ENCODE assay signal across 8 mouse cellular contexts in genomic region chr11:100413541-100413940, GRCm38 (mm10). TPM values are rescaled to one million over a fixed set of nuclear protein-coding genes. Genes with fewer than 3 reads are reported as not detected.
DNase-seq lines count a peak whose midpoint lies in the region; ATAC-seq lines count a peak whose summit lies in the region.

No protein-coding gene starts in this region.

- WGBS in kidney, embryonic 14.5 days = 61% methylated on average over 11 of the region's 11 CpGs
- WGBS in embryonic facial prominence, embryonic 12.5 days = 64% methylated on average over 11 of the region's 11 CpGs
- WGBS in hindbrain, embryonic 14.5 days = 77% methylated on average over 11 of the region's 11 CpGs
- WGBS in midbrain, embryonic 15.5 days = 81% methylated on average over 11 of the region's 11 CpGs

- DNase-seq in kidney, postnatal 14 days = no peak
- no peak for DNase-seq in hindbrain, embryonic 14.5 days (ENCODE audit: low spot score)
- no peak for DNase-seq in layer of hippocampus, adult 9-11 months
- DNase-seq in embryo, embryonic 11 days = no peak
- DNase-seq in right cerebral cortex, postnatal 4 days = no peak

- H3K27ac ChIP-seq in kidney, embryonic 14.5 days (ENCODE audit: low read depth, low read length) = no peak overlapping the region
- H3K27ac ChIP-seq in embryonic facial prominence, embryonic 12.5 days = no peak overlapping the region
- H3K27ac ChIP-seq in hindbrain, embryonic 14.5 days = no peak overlapping the region
- H3K27ac ChIP-seq in midbrain, embryonic 15.5 days = no peak overlapping the region

- no peak for ATAC-seq in kidney, embryonic 14.5 days (ENCODE audit: low FRiP score, low TSS enrichment)
- no peak for ATAC-seq in embryonic facial prominence, embryonic 12.5 days (ENCODE audit: insufficient number of reproducible peaks, insufficient read depth, low FRiP score, low TSS enrichment)
- ATAC-seq in hindbrain, embryonic 14.5 days (ENCODE audit: low FRiP score) = no peak
- ATAC-seq in midbrain, embryonic 15.5 days (replicated peaks) = no peak

- peaks cover 32% of the 10 kb centered on the region for H3K4me1 ChIP-seq in kidney, embryonic 14.5 days (ENCODE audit: control insufficient read depth, insufficient read depth, low read length)
- H3K4me1 ChIP-seq in embryonic facial prominence, embryonic 12.5 days = peaks cover 35% of the 10 kb centered on the region
- peaks cover 9% of the 10 kb centered on the region for H3K4me1 ChIP-seq in hindbrain, embryonic 14.5 days (replicated peaks; ENCODE audit: control insufficient read depth, insufficient read depth, low read length)
- peaks cover 24% of the 10 kb centered on the region for H3K4me1 ChIP-seq in midbrain, embryonic 15.5 days

- H3K27me3 ChIP-seq in kidney, embryonic 14.5 days (ENCODE audit: control insufficient read depth, insufficient read depth, low read length) = no peaks in the 10 kb centered on the region
- H3K27me3 ChIP-seq in embryonic facial prominence, embryonic 12.5 days = no peaks in the 10 kb centered on the region
- peaks cover 24% of the 10 kb centered on the region for H3K27me3 ChIP-seq in hindbrain, embryonic 14.5 days (ENCODE audit: control insufficient read depth, insufficient read depth, low read length)
- H3K27me3 ChIP-seq in midbrain, embryonic 15.5 days (replicated peaks) = peaks cover 14% of the 10 kb centered on the region

- H3K9ac ChIP-seq in kidney, embryonic 14.5 days (ENCODE audit: low read depth, low read length) = peak overlapping the region; percentile 72
- peak overlapping the region; percentile 80 for H3K9ac ChIP-seq in embryonic facial prominence, embryonic 12.5 days
- H3K9ac ChIP-seq in hindbrain, embryonic 14.5 days = peak overlapping the region; percentile 54
- H3K9ac ChIP-seq in midbrain, embryonic 15.5 days = peak overlapping the region; percentile 88

- H3K36me3 ChIP-seq in kidney, embryonic 14.5 days (ENCODE audit: control insufficient read depth, insufficient read depth, low read length) = peaks cover 25% of the 10 kb centered on the region
- H3K36me3 ChIP-seq in embryonic facial prominence, embryonic 12.5 days = peaks cover 31% of the 10 kb centered on the region
- peaks cover 10% of the 10 kb centered on the region for H3K36me3 ChIP-seq in hindbrain, embryonic 14.5 days (replicated peaks; ENCODE audit: control insufficient read depth, insufficient read depth)
- no peaks in the 10 kb centered on the region for H3K36me3 ChIP-seq in midbrain, embryonic 15.5 days (replicated peaks)

- peak overlapping the region; percentile 69 for H3K4me3 ChIP-seq in kidney, embryonic 14.5 days (ENCODE audit: low read length)
- peak overlapping the region; percentile 72 for H3K4me3 ChIP-seq in embryonic facial prominence, embryonic 12.5 days
- H3K4me3 ChIP-seq in hindbrain, embryonic 14.5 days (replicated peaks; ENCODE audit: low read length) = peak overlapping the region; percentile 39
- H3K4me3 ChIP-seq in midbrain, embryonic 15.5 days = peak overlapping the region; percentile 77

- no peaks in the 10 kb centered on the region for H3K9me3 ChIP-seq in kidney, embryonic 14.5 days (ENCODE audit: control insufficient read depth, low read length)
- no peaks in the 10 kb centered on the region for H3K9me3 ChIP-seq in embryonic facial prominence, embryonic 12.5 days
- no peaks in the 10 kb centered on the region for H3K9me3 ChIP-seq in hindbrain, embryonic 14.5 days (ENCODE audit: control insufficient read depth, low read length)
- no peaks in the 10 kb centered on the region for H3K9me3 ChIP-seq in midbrain, embryonic 15.5 days

- H3K4me2 ChIP-seq in kidney, embryonic 14.5 days (replicated peaks; ENCODE audit: low read depth, low read length) = peak overlapping the region; percentile 82
- peak overlapping the region; percentile 57 for H3K4me2 ChIP-seq in embryonic facial prominence, embryonic 12.5 days (replicated peaks)
- H3K4me2 ChIP-seq in hindbrain, embryonic 14.5 days (replicated peaks) = peak overlapping the region; percentile 47
- H3K4me2 ChIP-seq in midbrain, embryonic 15.5 days = peak overlapping the region; percentile 74

RNA-seq across cellular contexts. Expression of gene P3h4, which starts 1.1 kb away (rescaled TPM):
- 59.7 and 63.3 TPM in 2 replicates for polyA plus RNA-seq in kidney, embryonic 14.5 days (2014; fragmentation: Nextera tagmentation; extraction: Ambion mirVana)
- 51.4 and 55.3 TPM in 2 replicates for polyA plus RNA-seq in embryonic facial prominence, embryonic 12.5 days (2016; fragmentation: Nextera tagmentation; extraction: Ambion mirVana)
- 19.1 and 20.4 TPM in 2 replicates for polyA plus RNA-seq in hindbrain, embryonic 14.5 days (2014; fragmentation: Nextera tagmentation; extraction: Ambion mirVana)
- 20.3 and 21.2 TPM in 2 replicates for polyA plus RNA-seq in midbrain, embryonic 15.5 days (2015; fragmentation: Nextera tagmentation; extraction: Ambion mirVana)

RNA-seq across cellular contexts. Expression of gene Fkbp10, which starts 2.0 kb away (rescaled TPM):
- 75.4 and 113 TPM in 2 replicates for polyA plus RNA-seq in kidney, embryonic 14.5 days (2014; fragmentation: Nextera tagmentation; extraction: Ambion mirVana)
- 109 and 113 TPM in 2 replicates for polyA plus RNA-seq in embryonic facial prominence, embryonic 12.5 days (2016; fragmentation: Nextera tagmentation; extraction: Ambion mirVana)
- 22.7 and 24.7 TPM in 2 replicates for polyA plus RNA-seq in hindbrain, embryonic 14.5 days (2014; fragmentation: Nextera tagmentation; extraction: Ambion mirVana)
- polyA plus RNA-seq in midbrain, embryonic 15.5 days (2015; fragmentation: Nextera tagmentation; extraction: Ambion mirVana) = 23.3 and 27.5 TPM in 2 replicates

RNA-seq across cellular contexts. Expression of gene Jup, which starts 16.0 kb away (rescaled TPM):
- polyA plus RNA-seq in kidney, embryonic 14.5 days (2014; fragmentation: Nextera tagmentation; extraction: Ambion mirVana) = 66.8 and 84.7 TPM in 2 replicates
- 70.6 and 74.0 TPM in 2 replicates for polyA plus RNA-seq in embryonic facial prominence, embryonic 12.5 days (2016; fragmentation: Nextera tagmentation; extraction: Ambion mirVana)
- polyA plus RNA-seq in hindbrain, embryonic 14.5 days (2014; fragmentation: Nextera tagmentation; extraction: Ambion mirVana) = 59.6 and 60.2 TPM in 2 replicates
- polyA plus RNA-seq in midbrain, embryonic 15.5 days (2015; fragmentation: Nextera tagmentation; extraction: Ambion mirVana) = 104 and 105 TPM in 2 replicates

RNA-seq across cellular contexts. Expression of gene Nt5c3b, which starts 28.1 kb away (rescaled TPM):
- polyA plus RNA-seq in kidney, embryonic 14.5 days (2014; fragmentation: Nextera tagmentation; extraction: Ambion mirVana) = 100 and 112 TPM in 2 replicates
- polyA plus RNA-seq in embryonic facial prominence, embryonic 12.5 days (2016; fragmentation: Nextera tagmentation; extraction: Ambion mirVana) = 165 and 173 TPM in 2 replicates
- 98.5 and 101 TPM in 2 replicates for polyA plus RNA-seq in hindbrain, embryonic 14.5 days (2014; fragmentation: Nextera tagmentation; extraction: Ambion mirVana)
- polyA plus RNA-seq in midbrain, embryonic 15.5 days (2015; fragmentation: Nextera tagmentation; extraction: Ambion mirVana) = 115 and 116 TPM in 2 replicates

RNA-seq across cellular contexts. Expression of gene Klhl10, which starts 28.2 kb away (rescaled TPM):
- 0.61 and 0.68 TPM in 2 replicates for polyA plus RNA-seq in kidney, embryonic 14.5 days (2014; fragmentation: Nextera tagmentation; extraction: Ambion mirVana)
- 1.3 TPM in 2 replicates for polyA plus RNA-seq in embryonic facial prominence, embryonic 12.5 days (2016; fragmentation: Nextera tagmentation; extraction: Ambion mirVana)
- polyA plus RNA-seq in hindbrain, embryonic 14.5 days (2014; fragmentation: Nextera tagmentation; extraction: Ambion mirVana) = 0.52 and 0.74 TPM in 2 replicates
- polyA plus RNA-seq in midbrain, embryonic 15.5 days (2015; fragmentation: Nextera tagmentation; extraction: Ambion mirVana) = 0.89 and 1.1 TPM in 2 replicates
